Mouse (Mus musculus): ENCODE results near the gene Muc2. TPM values are rescaled to one million over a fixed set of nuclear protein-coding genes. Genes with fewer than 3 reads are reported as not detected.

Gene Muc2
- polyA plus RNA-seq (2015; fragmentation: Nextera tagmentation; extraction: Ambion mirVana) = 0.10 TPM in 1 of 2 replicates, not detected in the other

GRCm38 (mm10) chr7:141690040-141690439 lies at the start of gene Muc2:
Gene Muc2, plus strand, starts transcription at chr7:141690340.

GRCm38 (mm10) chr7:141788677-141789452 lies 98.7 kb downstream of the Muc2 start, which contains the start of gene Muc5ac:
Gene Muc5ac, plus strand, starts transcription at chr7:141788972.

Other genes starting within 250 kb of the Muc2 start
- gene Pidd1, start 246.3 kb upstream of the Muc2 start, polyA plus RNA-seq (2015; fragmentation: Nextera tagmentation; extraction: Ambion mirVana) = 1.2 and 1.8 TPM in 2 replicates
- 941 and 958 TPM in 2 replicates for gene Rplp2, start 243.0 kb upstream of the Muc2 start, polyA plus RNA-seq (2015; fragmentation: Nextera tagmentation; extraction: Ambion mirVana)
- 249 and 404 TPM in 2 replicates for gene Pnpla2, start 235.1 kb upstream of the Muc2 start, polyA plus RNA-seq (2015; fragmentation: Nextera tagmentation; extraction: Ambion mirVana)
- gene Cracr2b, start 229.2 kb upstream of the Muc2 start, polyA plus RNA-seq (2015; fragmentation: Nextera tagmentation; extraction: Ambion mirVana) = 13.8 and 15.2 TPM in 2 replicates
- 18.0 and 21.8 TPM in 2 replicates for gene Cd151, start 222.9 kb upstream of the Muc2 start, polyA plus RNA-seq (2015; fragmentation: Nextera tagmentation; extraction: Ambion mirVana)
- 45.8 and 47.8 TPM in 2 replicates for gene Polr2l, start 215.2 kb upstream of the Muc2 start, polyA plus RNA-seq (2015; fragmentation: Nextera tagmentation; extraction: Ambion mirVana)
- gene Tspan4, start 215.1 kb upstream of the Muc2 start, polyA plus RNA-seq (2015; fragmentation: Nextera tagmentation; extraction: Ambion mirVana) = 43.1 and 47.4 TPM in 2 replicates
- 18.9 and 22.1 TPM in 2 replicates for gene Chid1, start 150.5 kb upstream of the Muc2 start, polyA plus RNA-seq (2015; fragmentation: Nextera tagmentation; extraction: Ambion mirVana)
- 34.8 and 39.4 TPM in 2 replicates for gene Ap2a2, start 128.2 kb upstream of the Muc2 start, polyA plus RNA-seq (2015; fragmentation: Nextera tagmentation; extraction: Ambion mirVana)
- 0.08 and 0.09 TPM in 2 replicates for gene Muc6, start 35.0 kb upstream of the Muc2 start, polyA plus RNA-seq (2015; fragmentation: Nextera tagmentation; extraction: Ambion mirVana)
- not detected in 2 replicates for gene Muc5ac, start 98.6 kb downstream of the Muc2 start, polyA plus RNA-seq (2015; fragmentation: Nextera tagmentation; extraction: Ambion mirVana)
- 0.01 TPM in 2 replicates for gene Muc5b, start 148.7 kb downstream of the Muc2 start, polyA plus RNA-seq (2015; fragmentation: Nextera tagmentation; extraction: Ambion mirVana)
- 23.8 and 24.4 TPM in 2 replicates for gene Tollip, start 228.2 kb downstream of the Muc2 start, polyA plus RNA-seq (2015; fragmentation: Nextera tagmentation; extraction: Ambion mirVana)

Measured in skeletal muscle tissue, postnatal 0 days (tissue).